Mouse (Mus musculus) brain, embryonic 18.5 days (tissue): ENCODE results near the gene Ebf1.

Experiments
- DNase-seq: peaks from one replicate; pipeline ENCODE4 v3.0.0-alpha.2; 2012; ENCODE audit warnings: low read depth, low spot score

The Ebf1 gene

DNA sequence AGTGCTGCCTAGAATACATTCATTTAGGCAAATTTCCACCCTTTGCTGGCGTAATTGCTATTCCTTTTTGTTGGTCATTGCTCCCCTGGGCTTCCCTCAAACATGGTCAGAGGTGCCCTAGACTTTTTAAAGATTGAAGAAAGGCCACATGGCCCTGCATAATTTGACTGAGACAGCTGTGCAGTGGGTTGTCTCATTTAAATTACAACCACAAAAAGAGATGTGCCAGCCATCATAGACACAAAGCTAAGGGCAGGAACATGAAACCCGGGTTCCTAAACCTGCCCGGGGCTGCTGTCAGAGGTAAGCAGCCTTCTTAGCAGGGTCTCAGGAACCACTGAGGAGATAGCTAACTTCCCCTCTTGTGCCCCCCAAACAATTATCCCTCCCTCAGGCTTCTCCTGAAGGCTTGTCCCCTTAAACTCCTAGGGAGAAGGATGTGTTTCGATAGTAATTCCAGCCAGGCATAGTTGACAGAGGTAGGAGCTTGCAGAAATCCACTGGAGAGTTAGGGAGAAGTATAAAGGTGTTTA lies 46.6 kb downstream of the Ebf1 start:
- DNase-seq: no peak

DNA sequence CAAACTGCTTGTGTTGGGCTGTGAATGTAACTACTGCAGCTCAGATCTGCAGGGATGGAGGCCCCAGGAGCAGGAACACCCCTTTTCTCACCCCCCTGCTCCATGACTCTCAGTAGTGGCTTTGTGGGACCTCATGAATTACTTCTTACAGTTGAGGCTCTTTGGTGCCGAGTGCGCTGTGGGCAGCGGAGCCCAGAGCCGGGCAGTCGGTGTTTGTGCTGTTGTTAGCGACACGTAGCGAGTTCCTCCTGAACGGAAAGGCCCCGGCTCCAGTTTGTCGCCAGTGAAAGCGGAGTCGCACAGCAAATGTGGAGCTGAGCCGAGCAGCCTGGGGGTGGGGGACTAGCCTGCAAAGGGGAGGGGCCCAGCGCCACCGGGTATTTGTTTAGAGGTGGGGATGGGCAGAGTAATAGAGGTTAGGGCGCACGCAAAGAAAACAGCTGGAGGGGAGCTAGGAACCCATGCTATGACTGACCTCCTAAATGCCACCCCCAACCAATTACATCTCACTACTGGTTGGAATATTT lies 48.1 kb downstream of the Ebf1 start:
- DNase-seq: no peak

DNA sequence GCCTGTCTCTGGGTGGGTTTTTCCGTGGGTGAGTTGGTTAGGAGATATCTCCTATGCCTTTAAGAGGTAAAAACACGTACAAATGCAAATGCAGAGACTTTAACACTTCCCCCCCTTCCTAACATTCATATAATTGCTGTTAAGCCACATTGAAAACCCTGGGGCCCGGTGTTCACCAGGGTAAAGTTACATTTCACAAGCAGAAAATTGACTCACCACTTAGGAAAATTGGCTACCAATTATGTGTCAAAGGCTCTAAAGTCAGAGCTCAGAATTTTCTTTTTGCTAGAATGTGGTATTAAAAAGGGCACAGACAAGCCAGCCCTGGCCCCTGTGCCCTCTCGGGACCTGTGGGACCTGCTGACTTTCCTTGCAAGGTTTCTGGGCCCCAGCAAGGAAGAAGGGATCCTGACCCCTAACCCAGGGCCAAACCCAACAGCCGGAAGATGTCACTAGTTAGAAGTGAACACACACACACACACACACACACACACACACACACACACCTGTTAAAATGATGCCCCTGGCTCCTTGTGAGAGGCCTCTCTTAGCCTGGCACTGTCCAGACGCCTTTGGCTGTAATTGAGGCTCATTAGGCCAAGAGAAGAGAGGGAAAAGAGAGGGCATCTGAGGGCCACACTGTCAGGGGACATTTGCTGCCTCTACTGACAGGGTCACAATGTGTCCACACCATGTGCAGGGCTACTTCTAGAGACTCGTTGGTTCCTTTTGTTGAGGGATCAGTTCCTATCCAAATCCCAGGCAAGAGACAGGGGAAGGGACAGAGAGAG lies 48.8 kb downstream of the Ebf1 start:
- no peak for DNase-seq

DNA sequence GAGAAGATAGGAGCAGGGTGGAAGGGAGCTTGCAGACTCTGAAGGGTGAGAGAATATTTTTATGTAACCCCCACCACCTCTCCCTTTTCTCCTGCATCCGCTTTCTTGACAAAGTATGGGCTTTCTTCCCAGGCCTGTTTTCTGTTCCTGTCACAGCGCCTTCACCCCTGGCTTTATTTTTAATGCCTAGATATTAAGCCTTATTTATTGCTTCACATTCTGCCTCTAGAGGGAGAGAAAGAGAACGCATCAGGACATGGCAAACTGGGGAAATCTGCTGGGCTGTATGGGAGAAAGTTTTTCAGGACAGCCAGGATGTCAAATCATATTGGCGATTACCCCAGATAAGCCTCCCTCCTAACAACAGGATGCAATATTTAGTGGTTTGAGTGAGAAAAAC lies 49.6 kb downstream of the Ebf1 start:
- no peak for DNase-seq

DNA sequence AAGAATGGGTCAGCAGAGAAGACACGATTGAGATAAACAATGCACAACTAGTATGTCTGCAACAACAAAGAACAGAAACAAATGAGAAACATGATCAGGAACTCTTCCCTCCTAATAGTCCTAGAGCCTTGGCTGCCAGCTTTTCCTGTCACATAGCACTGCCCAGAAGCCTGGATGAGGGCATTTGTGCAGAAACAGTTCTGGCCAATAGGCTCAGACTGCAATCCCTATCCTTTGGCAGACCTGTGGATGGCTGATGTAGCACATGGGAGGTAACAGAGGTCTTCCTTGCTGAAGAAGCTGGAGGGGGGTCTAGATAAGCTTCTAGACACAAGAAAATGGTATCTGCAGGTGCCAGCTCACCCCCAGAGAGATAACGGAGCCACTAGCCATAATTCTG lies 64.2 kb downstream of the Ebf1 start:
- no peak for DNase-seq

DNA sequence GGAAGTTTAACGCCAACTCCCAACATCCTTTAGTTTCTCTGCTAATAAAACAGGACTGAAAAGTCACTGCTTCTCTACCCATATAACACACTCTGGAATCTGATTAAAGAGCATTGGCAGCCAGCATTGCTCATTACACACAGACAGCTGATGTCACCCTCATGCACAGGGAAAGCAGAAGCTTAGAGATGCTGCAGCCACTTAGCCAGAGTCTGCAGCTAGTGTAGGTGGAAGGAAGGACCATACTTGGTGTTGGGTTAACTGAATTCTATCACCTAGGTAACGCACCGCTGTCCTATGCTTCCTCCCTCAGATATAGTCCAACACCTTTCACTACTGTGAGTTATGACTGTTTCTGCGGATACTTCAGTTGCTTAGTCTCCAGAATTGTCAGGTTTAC lies 64.9 kb downstream of the Ebf1 start:
- no peak for DNase-seq

DNA sequence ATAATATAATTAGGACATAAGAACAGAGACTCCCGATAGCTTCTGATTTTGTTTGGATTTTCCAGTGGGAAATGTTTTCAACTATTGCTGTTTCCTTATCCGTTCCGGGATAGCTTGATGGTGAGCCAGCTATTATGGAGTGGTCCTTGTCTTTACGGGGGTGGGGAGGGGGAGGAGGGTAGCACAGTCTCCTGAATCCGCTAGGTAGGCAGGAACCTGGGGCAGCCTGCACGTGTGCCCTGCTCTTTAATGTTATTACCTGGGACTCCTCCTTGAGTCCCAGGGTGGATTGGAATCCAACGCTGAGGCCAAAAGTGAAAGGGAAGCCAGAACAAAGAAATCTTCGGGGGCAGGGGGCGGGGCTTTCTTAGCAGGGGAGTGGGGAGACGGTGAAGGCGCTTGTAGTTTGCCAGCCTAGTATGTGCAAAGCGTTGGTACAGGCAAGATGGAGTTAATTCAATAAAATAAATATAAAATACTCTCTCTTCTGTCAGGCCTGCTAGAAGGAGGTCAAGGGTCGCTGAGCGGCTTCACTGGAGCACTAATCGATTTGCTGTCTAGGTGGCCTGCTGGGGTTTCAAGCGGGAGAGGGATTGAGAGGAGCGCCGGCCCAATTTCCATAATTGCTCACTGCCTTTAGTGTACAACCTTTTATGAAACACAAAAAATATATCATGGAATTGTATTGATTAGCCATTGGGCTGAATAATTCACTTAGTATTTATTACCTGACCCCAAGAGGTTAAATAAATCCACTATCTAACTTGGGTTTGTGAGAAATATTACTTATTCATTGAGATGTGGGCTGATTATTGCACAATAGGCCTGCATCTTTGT lies 65.8 kb downstream of the Ebf1 start:
- DNase-seq: no peak

DNA sequence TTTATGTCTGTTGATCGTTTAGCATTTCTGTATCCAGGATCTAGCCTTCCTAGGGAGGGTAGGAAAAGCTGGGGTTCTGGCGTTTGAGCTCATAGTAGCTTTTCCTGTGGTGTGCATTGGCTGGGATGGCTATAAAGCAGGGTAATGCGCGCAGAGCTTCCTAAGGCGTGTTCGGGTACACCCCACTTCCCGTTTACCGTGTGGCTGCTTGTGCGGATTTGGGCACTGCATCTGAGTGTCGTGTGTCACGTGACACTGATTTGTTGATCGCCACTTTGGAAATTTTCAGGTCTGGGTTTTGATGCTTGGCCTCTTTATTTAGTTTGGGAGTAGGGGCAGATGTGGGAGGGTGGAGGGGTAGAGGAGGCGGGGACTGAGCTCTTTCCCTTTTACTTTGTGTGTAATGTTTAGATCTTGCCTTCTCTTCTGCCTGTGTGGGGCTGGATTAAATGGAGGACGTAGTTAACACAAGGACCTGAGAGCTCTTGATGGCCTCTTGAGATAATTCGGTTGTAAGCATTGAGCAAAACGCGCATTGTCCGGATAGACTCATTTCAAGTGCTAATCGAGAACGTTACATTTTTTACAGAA lies 67.5 kb downstream of the Ebf1 start:
- DNase-seq: no peak

DNA sequence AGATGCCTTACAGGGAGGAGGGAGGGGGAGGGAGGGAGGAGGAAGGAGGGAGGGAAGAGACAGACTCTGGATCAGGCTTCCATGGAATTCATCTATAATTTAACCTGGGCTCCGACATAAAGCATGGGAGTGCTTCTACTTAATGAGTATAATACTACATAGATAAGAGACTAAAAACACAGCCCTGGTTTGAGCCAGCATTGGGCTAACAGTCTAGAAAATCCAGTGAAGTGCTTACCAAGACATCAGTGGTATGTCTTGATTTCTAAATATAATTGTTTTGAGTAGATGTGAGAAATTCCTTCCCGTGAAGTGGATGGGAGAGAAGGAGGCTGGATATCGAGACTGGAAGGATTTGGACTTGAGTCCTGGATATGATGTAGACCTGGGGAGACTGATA lies 68.0 kb downstream of the Ebf1 start:
- DNase-seq: no peak

DNA sequence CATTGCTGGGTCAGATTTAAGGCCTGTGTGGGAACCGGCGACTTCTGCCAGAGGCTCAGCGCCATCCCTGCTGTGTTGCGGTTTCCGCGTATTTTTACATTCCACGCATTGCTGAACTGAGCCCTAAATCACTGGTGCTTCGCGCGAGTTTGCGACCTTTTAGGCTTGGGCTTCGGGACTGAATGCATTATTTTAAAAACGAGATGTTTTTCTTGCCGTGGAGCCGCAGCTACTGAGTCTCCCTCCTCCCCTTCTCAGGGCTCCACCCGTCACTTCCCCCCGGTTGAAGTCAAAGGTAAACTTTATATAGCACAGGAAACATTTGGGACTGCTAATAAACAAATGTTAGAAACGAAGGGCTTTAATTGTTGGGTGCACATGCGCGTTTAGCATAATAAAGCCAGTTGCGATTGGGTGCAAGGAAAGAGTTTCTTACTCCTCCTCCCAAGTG lies 68.8 kb downstream of the Ebf1 start:
- no peak for DNase-seq

DNA sequence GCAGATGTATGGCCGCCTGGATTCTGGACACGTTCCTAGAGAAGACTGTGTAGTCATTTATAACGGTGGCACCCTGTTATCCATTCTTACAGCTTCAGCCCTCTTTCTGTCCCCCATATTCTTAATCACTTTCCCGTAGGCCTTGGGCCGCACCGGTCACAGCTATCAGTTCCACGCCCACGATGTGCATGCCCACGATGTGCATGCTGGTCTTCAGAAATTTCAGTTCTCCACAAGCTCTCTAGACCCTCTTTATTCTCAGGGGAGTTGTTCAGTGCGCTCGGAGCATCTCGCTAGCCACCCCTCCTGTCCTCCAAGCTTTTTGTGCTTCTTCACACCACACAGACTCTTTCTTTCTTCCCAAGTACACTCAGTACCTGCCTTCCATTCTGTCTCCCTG lies 69.3 kb downstream of the Ebf1 start:
- no peak for DNase-seq

DNA sequence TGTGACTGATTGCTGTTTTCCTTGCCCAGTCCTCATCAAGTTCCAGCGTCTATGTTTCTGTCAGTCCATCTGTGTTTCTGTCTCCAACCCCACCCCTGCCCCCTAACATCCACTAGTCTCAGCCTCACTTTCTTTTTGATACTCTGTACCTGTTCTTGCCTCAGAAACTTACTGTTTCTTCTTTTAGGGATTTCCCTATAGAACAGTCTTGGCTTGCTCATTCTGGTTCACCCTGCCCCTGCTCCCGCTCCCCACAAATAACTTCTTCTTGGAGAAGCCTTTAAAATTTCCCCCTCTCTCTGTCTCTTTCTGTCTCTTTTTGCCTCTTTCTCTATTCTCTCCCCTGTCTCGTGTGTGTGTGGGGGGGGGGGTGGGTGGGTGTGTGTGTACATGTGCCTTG lies 71.4 kb downstream of the Ebf1 start:
- DNase-seq: no peak

DNA sequence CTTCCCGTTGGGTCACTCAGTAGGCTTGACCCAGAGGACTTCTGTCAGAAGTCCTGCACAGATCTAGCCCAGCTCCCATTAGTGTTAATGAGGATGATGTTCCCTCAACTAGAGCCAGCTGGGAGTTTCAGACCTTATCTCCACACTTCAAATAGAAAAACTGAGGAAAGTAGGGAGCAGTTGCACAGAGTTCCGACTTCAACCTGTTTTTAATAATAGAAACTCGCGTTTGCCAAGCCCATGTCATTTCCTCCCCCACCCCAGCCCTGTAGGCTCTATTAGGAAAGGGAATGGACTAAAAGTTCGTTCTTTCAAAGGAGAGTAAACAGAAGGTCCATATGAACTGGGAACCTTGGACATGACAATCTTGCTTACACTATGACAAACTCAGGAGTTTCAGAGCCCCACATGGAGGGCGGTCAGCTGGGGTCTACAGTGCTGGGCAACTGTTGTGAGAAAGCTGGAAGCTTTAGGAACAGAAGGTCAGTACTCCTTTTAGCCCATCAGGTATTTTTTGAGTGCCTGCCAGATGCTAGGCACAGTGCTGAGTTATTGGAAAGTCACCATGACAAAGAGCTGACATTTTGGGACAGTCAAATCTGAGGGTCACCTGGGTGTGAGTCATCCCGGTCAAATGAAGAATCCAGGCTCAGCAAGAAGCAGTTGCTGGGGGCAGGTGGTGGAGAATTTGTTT lies 72.6 kb downstream of the Ebf1 start:
- no peak for DNase-seq

DNA sequence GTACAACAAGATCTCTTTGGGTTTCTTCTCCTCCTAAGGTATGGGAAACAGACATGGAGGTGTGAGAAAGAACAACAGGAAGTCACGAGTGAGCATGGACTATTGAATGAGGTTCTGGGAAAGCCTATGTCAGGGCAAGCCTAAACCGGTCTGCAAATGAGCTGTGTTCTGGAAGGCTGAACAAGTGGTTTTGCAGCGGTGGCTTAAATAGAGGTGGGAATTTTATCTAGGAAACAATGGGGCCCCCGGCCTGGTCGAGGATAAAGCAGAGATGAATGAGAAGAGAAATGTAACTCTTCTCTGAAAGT lies 73.1 kb downstream of the Ebf1 start:
- no peak for DNase-seq

DNA sequence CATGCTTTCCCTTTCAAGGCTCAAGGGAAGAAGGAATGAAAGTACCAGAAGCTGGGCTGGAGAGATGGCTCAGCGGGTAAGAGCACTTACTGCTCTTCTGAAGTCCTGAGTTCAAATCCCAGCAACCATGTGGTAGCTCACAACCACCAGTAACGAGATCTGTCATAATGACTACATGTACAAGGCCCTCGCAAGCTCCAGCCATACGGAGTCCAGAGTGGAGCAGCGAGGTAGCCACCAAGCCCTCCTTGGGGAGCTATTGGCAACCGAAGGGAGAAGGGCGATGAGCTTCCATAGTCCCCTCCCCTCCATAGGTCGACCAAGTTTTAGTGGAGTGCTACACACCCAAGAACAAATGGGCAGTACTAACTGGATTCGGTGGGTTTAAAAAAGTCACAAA lies 78.3 kb downstream of the Ebf1 start:
- DNase-seq: no peak

DNA sequence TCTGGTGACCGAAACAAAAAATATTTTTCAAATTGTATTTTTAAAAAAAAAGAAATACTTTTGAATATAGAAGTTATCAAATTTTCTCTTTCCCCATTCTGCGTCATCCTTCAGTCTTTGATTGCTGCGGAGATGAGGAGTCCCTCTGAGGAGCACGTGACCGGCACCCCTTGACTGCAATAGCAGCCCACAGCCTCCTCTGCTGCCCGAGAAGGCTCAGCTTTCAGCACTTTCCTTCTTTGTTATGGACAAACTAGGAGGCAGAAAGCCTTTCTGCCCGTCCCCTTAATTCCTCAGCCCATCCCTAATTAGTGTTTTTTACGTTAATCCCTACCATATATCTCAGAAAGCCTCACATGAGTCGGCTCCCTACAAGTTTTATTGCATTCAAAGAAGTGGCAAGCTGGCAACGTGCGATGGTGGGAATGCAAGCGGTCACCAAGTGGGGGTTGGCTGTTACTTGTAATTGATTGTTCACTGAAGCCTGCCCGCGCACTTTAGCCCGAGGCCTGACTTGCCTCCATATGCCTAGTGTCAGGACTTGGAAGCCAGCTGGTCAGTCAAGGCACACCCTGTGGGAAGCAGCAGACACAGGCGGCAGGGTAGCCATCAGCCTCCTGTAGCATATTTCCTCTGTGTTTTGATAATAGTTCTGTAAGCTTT lies 79.6 kb downstream of the Ebf1 start:
- DNase-seq: no peak

DNA sequence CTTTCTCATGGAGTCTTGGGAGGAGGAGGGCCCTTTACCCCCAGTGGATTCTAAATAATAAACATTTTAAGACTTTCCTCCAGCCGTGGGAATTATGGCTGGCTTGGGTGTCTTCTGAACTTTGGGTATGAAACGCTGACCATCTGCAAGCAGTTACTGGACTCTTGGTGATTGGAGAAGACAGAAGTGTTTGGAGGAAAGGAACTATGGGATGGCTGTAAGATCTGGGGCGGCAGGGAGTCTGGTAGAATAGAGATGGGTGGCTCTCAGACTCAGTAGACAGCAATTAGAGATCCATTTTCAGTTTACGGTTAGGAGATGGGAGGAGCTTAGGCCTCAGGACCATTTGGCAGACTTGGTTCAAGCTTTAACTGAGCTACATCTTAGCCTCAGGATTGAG lies 83.1 kb downstream of the Ebf1 start:
- no peak for DNase-seq

DNA sequence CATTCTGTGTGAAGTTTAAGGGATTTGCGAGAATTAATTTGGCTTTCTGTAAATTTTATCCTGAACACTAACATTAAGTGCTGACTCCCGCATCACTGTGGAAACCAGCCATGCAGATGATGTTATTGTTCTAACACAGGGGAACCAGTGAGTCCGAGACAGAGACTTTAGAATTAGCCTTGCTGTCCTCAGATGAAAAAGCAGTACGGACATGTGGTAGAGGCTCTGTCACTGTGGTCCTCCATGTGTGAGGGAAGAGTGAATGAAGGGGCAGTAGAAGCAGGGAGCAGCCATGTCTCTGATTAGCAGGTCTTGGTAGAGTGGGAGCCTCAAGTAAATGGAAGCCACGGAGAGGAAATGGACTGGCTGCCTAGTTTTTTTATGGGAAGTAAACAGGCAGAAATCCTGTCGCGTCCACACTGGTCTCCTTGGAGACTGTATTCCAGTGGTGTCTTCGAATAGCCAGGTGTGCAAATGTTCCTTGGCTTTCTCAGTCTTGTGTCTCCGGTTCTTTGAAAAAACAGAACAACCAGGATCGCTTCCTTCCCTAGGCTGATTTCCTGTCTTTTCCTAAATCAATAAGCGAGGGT lies 84.2 kb downstream of the Ebf1 start:
- no peak for DNase-seq

DNA sequence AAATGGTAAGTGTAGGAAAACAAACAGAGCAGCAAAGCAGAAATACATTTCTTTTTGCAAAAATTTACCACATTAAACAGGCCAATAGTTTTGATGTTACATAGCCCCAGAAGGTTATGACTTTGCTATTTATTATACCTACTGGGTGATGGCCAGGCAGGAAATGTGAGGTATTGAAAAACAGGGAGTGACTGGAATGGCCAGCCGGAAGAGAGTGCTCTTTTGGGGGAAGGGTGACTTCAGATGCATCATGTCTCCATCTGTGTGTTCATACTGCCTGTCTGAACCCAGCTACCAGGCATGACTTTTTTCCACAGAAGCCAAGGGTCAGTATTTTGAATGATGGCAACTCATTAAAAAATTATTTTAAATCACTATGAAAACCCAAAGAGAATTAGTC lies 84.7 kb downstream of the Ebf1 start:
- no peak for DNase-seq

DNA sequence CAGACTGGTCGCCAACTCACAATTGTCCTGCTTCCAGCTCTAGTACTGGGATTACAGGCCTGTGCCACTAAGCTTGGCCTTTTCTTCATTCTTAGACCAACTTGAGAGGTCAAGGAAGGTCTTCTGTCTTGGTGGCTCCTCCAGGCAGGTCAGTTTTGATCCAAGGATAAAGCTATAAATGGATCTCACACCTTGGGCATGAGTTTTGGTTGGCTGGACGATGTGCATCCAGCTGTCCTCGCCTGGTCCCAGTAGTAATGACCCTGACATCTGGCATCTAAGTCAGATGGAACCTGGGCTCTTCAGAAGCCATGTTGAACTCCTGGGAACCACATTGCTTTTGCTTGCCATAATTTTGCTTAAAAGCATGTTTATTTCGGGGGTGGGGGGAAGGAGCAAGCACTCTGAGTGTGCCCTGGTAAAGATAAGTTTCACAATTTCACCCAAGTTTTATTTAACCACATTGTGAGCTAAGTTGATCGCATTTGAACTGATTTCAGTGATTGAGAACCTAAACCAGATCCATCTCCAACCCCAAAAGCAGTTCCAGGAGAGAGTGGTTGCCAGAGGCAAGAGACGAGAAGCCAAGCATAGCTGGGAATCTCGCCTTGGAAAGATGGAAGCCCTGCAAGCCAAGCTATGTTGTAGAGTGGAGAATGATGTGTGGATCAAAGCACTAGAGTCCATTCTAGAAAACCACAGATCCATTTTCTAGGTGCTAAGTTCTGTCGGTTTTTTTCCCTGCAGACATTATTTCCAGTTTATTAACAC lies 85.8 kb downstream of the Ebf1 start:
- no peak for DNase-seq
